Mouse (Mus musculus): ENCODE measurements at regions not wholly inside any gene's neighbourhood (a gene's known extent, or its start where the extent isn't known, plus 50 kb on each side); places are given as distances from the start of the nearest gene placed in this dataset.

DNA sequence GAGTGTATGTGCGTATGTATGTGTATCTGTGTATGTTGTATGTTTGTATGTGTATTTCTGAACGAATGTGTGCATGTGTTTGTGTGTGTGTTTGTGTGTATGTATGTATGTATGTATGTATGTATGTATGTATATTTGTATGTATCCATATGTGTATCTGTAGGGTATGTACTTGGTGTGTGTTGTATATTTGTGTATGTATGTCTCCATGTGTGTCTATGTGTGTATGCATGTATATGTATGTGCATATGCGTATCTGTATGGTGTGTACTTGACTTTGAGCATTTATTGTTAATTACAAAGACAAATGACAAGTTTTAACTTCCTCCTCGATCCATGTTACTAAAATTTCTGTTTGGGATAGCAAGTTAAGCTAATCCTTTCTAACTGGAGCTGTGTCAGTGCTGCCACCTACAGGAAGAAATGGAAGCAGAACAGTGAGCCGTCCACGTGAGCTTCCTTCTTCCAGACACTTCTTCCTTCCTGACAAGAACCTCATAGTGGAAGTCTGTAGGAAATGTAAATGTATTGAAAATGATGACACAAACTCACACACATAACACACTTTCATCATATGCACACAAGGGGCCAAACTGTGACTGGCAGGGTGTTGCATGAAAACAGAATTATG, 268.4 kb upstream of the Rspo3 start:
- TF ChIP-seq CTCF (IDR thresholded peaks at IDR 0.05; ENCODE audit: low read depth) (peak; percentile 60), EP300 (IDR thresholded peaks at IDR 0.05; ENCODE audit: low read depth) (no peak)
